Mouse (Mus musculus): ENCODE results near the gene Fam192a. TPM values are rescaled to one million over a fixed set of nuclear protein-coding genes. Genes with fewer than 3 reads are reported as not detected.
A peak's percentile ranks its signal among the peaks of the same experiment; 100 is the strongest.

Fam192a gene
- 10 to 100 TPM; 43.8 to 50.1 TPM for total RNA-seq (2021)
- long read RNA-seq, experiment 1, transcript Fam192a-201 (8 exons, 2,873 nt) = major isoform, 47 of 68 reads
- long read RNA-seq, experiment 1, partial matches to known transcripts = 3 of 68 reads
- long read RNA-seq, experiment 1, other reads (novel, unspliced or antisense) = 17 of 68 reads
- long read RNA-seq, experiment 2, transcript Fam192a-201 (8 exons, 2,873 nt) = major isoform, 62 of 85 reads
- long read RNA-seq, experiment 2, partial matches to known transcripts = 2 of 85 reads
- long read RNA-seq, experiment 2, other reads (novel, unspliced or antisense) = 20 of 85 reads

DNA sequence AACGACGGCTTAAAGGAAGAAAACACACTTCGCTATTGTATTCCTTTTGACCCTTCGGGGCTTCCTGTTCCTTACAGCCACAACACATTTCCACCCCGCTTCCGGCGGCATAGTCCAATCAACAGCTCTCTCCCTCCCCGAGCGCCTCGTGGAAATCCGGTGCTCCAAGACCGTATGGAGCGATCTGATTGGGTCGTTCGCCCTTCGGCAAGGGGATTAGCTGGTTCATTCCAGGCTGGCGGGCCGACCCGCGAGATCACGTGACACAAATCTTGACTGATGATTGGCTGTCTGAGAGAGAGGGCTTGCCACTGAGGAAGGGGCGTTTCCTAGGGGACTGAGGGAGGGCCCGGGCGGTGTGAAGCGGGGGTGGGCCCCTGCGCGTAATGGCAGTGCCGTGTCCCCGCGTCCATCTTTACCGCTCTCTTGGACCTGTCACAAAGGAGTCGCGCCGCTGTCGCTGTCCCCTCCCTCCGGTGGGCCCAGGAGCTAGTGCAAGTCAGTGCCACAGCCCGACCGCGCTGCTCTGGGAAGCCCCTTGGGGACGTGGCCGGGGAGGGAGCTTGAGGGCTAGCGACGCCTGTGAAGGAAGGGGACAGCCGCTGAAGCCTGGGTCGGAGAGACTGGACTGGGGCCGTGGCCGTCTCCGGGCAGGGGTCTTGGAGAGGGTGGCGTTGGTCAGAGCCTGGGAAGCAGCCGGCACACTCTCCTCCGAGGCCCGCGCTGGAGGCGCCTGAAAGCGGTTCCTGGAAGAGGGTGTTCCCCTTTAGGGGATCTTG is at the start of gene Fam192a, which contains the start of gene Rspry1:
Gene Fam192a (minus strand): TSS at position 391 of the 779 bp plus-strand sequence.
Gene Rspry1 (plus strand): TSS at position 331 of the 779 bp plus-strand sequence.
- peak; percentile 99 to 100 for DNase-seq (ENCODE audit: low spot score in 2 of 2)

- no peak for DNase-seq (ENCODE audit: low spot score in 2 of 2)
Measured at GRCm38 (mm10) chr8:94649496-94649895, 47.7 kb upstream of the Fam192a start.

GRCm38 (mm10) chr8:94646165-94646564 is 44.4 kb upstream of the Fam192a start:
- DNase-seq (ENCODE audit: low spot score in 2 of 2) = no peak

- DNase-seq (ENCODE audit: low spot score in 2 of 2) = no peak
Measured at GRCm38 (mm10) chr8:94645202-94645601, 43.4 kb upstream of the Fam192a start.

DNA sequence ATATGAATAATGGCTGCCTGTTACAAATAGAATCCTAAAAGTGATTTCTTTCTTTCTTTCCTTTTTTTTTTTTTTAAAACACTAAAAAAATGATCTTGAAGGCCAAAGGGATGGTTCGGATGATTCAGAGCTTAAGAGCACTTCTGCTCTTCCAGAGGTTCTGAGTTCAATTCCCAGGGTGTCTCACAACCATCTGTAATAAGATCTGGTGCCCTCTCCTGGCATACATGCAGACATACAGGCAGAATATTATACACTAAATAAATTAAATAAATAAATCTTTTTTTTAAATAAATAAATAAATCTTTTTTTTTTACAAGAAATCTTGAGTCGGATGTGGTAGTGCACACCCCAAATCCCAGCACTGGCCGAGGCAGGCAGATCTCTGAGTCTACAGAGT is 40.1 kb upstream of the Fam192a start:
- no peak for DNase-seq (ENCODE audit: low spot score in 2 of 2)

DNA sequence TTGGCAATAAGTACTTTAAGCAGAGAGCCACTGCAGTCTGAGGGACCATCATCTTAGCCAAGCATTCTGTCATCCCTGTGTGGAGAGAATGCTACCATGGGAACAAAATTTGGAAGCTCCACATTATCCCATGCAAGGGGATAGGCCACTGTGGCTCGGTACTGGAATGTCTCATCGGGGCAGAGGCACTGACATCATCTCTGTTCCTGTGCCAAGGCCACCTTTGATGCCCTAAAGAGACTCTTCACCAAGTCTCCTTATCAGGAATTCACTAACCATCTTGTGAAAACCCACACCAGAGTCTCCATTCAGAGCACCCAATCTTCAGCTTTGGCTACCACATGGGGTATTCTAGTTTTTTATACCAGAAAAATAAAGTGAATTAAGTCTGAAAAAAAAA is 39.4 kb upstream of the Fam192a start:
- no peak for DNase-seq (ENCODE audit: low spot score in 2 of 2)

GRCm38 (mm10) chr8:94634211-94634610 is 32.4 kb upstream of the Fam192a start:
- DNase-seq (ENCODE audit: low spot score in 2 of 2) = no peak

DNA sequence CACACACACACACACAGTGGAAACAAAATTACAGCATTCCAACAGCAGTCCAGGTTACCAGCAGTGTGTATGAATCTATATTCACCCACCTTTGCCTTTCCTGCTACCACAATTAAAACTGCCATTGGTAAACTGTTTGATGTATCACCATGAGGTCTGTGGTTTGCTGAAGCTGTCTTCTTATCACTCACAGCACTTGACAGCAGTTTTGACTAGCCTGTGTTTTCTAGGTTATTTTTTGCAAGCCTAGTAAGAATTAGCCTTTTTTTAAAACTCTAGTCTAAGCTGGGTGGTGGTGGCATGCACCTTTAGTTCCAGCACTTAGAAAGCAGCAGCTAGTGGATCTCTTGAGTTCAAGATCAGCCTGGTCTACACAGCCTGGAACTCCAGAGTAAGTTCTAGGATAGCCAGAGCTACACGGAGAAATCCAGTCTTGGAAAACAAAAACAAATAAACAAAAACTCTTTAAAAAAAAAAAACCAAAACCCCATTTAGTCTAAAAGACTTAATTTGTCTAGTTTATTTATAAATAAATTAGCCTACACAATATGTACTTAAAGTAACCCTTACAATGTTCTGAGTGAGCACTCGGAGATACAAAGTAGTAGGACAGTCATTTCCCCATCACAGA is 31.9 kb upstream of the Fam192a start:
- DNase-seq (ENCODE audit: low spot score in 2 of 2) = no peak

- no peak for DNase-seq (ENCODE audit: low spot score in 2 of 2)
Measured at GRCm38 (mm10) chr8:94624885-94625284, 23.1 kb upstream of the Fam192a start.

- DNase-seq (ENCODE audit: low spot score in 2 of 2) = no peak
Measured at GRCm38 (mm10) chr8:94607064-94607463, 5.3 kb upstream of the Fam192a start.

DNA sequence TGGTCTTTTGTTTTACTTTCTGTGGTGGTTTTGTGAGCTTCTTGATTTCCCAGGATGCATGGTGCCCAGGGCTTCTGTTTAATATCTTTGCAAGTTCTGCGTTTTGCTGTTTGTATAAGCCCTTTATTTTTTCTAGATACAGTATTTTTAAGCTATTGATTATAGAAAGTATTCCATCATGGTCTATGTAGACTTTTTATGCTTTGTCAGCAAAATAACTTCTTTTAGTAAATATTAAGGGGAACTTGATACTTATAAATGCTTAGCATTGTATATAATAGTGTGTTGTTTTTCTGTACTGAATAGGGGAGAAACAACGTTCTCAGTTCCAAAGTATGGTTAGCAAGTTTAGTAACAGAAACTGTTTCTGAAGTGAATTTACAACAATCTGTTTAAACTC is 2.2 kb upstream of the Fam192a start:
- DNase-seq (ENCODE audit: low spot score in 2 of 2) = no peak

DNA sequence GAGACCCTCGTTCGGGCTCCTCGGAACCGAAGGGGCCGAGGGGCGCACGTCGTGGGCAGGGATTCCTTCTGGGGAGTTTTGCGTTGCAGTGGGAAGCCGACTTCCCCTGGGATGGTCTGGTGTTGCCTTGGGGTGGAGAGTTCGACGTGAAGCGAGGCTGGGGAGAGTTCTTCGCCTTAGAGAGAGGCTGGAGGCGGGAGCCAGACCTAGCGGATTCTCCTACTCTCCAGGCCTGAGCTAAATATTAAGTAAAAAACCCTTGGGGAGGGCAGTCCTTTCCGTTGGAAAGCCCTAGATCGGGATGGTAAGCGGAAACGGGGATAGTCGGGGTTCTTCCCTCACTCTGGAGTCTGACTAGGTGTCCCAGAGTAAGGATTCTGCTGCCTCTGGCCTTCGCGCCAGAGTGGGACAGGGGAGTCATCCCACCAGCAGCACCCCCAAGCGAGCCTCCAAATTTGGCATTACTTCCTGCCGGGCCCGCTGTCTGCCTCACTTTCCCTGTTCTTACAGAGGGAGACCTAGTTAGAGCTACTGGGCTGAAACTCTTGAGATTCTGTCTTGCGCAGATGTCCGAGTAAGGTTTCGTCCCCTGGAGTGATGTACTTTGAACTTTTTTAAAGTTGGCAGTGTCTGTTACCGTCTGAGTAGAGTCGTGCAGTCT is 804 bp upstream of the Fam192a start:
- no peak for DNase-seq (ENCODE audit: low spot score in 2 of 2)

DNA sequence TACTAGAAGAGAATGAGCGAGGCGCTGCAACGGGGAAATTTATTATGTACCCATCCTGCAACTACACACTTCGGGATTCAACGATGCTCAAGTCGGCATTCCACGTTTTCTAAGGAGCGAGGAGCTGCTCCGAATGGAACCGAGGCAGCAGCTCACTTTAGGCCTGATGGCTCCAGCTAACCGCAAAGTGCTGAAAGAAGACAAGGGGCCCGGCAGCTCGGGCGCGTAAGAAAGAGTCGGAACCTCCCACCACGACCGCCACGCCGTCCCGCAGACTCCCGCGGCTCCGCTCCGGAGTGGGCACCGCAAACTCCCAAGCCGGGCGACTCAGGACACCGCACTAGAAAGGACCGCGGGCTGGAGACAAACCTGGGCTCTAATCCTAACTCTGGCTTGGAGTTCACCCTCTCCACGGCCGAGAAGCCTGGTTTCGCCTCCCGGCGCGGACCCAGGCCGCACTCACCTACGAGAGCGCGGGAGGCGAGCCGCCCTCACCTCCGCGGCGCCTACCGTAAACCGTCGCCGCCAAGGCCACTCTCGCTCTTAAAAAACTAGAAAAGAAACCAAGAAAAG is 677 bp downstream of the Fam192a start:
- DNase-seq (ENCODE audit: low spot score in 2 of 2) = peak; percentile 7 to 12

DNA sequence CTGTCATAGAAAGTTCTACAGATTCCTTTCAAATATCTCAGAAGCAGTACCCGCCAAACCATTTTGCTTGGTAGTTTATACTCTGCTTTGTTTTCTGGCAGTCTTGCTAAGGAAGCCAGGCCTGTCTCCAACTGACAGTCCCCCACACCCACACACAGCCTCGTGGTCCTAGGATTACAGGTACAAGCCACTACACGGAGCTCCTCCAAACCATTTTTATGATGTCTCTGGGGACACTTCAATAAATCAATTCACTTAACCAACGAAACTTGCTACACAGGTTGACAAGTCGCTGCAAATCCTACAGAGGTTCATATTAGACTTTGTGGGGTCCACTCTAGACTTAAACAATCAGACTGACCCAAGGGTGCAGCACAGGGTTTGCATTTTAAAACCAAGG is 1.3 kb downstream of the Fam192a start:
- no peak for DNase-seq (ENCODE audit: low spot score in 2 of 2)

GRCm38 (mm10) chr8:94594211-94594610 is 7.6 kb downstream of the Fam192a start:
- no peak for DNase-seq (ENCODE audit: low spot score in 2 of 2)

DNA sequence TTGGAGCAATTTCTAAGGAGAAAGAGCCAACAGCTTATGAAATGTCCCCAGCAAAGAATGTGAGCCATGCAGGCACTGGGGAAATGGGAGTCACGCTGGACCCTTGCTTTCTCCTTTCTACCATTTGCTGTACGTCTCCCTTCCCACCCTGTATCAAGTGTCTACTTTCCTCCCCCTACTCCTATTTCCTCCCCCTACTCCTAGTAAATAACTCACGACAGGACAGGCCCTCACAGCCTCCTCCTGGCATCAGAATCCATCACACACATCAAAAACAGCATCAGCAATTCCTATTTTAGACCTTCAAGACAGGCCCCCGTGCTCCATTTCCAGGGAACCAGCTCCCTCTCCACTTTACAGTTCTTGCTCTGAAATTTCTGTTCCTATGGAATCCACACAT is 10.1 kb downstream of the Fam192a start:
- no peak for DNase-seq (ENCODE audit: low spot score in 2 of 2)

GRCm38 (mm10) chr8:94584238-94584817 is 17.5 kb downstream of the Fam192a start:
- no peak for DNase-seq (ENCODE audit: low spot score in 2 of 2)

- no peak for DNase-seq (ENCODE audit: low spot score in 2 of 2)
Measured at GRCm38 (mm10) chr8:94582569-94582968, 19.2 kb downstream of the Fam192a start.

GRCm38 (mm10) chr8:94581820-94582483 is 19.8 kb downstream of the Fam192a start:
- DNase-seq (ENCODE audit: low spot score in 2 of 2) = no peak

GRCm38 (mm10) chr8:94575148-94575547 is 26.6 kb downstream of the Fam192a start:
- no peak for DNase-seq (ENCODE audit: low spot score in 2 of 2)
